Mouse (Mus musculus) left cerebral cortex, adult 9 months (tissue): Measurements from ENCODE around the gene Fam166b.

Source experiments
- DNase-seq, 2 experiments: peaks; one replicate each; pipeline ENCODE4 v3.0.0; 2022; ENCODE audit warnings: low spot score in 2 of 2

Gene Fam166b

DNA sequence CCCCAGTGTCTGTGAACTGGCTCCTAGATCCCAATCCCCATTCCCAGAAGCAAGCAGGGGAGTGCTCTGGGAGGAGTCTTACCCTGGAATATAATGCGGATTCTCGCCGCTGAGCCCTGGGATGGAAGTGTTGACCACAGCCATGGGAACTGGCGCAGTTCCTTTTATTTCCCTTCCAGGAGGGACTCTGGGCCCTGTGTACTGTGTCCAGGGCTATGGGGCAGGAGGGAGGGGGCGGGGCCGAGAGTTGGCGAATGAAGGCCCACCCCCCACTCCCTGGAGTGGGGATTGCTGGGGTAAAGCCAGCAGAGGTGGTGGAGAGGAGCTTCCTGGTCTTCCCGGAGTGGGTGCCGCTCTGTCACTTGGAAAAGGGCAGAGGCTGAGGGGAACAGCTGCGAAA lies at the start of gene Fam166b:
Fam166b (minus strand) TSS at position 189 of the 400 bp plus-strand sequence.
- DNase-seq, result no peak

DNA sequence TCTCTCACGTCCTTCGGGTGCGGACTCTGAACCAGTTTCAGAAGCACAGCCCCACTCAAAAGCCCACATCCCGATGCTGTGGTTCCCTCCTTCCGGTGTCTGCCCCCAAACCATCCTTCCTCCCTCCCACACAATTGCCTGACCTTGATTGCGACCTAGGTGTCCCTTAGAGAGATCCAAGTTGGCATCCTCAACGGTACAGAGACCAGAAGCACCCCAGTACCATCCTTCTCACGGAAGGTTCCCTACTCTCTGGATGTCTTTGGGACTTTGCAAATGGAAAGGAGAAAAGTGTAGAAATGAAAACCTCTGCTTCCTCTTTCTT lies 49.6 kb upstream of the Fam166b start:
- no peak for DNase-seq

DNA sequence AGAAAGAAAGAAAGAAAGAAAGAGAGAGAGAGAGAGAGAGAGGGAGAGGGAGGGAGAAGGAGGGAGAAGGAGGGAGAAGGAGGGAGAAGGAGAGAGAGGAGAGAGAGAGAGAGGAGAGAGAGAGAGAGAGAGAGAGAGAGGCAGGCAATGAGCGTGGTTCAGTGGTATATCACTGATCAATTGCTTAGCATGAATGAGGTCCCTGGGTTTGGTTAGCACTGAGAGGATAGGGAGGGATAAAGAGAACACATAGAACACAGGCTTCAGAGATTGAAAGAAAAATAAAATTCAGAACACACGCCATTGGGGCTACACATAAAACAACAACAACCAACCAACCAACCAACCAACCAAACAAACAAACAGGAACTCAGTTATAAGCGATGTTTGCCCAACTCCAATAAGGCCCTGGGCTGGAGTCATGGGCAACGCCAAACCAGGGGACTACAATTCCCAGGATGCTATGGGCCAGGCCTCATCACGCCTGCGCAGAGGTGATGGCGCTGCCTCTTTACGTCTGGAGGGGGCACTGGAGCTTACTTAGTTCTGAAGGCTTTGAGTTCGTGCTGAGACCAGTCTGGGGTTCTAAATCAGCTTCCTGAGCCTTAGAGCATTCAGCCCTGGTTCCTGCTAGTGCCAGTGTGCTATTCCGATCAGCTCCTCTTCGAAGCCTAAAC lies 49.1 kb upstream of the Fam166b start:
- peak; percentile 62 to 90 for DNase-seq

DNA sequence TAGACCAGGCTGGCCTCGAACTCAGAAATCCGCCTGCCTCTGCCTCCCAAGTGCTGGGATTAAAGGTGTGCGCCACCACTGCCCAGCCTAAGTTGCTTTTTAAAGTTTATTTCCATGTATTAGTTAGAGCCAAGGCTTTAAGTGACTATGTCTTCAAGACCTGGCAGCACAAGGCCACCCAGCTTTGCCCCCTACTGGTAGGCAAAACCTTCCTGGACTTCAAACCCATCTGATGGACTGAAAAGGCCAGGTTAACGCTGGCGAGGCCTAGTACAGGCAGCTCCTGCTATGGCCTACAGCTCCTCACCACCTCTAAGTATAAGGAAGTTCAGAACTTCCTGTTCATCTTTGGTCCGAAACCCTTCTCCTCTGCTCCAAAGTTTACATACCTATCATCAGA lies 47.7 kb upstream of the Fam166b start:
- DNase-seq, result no peak

DNA sequence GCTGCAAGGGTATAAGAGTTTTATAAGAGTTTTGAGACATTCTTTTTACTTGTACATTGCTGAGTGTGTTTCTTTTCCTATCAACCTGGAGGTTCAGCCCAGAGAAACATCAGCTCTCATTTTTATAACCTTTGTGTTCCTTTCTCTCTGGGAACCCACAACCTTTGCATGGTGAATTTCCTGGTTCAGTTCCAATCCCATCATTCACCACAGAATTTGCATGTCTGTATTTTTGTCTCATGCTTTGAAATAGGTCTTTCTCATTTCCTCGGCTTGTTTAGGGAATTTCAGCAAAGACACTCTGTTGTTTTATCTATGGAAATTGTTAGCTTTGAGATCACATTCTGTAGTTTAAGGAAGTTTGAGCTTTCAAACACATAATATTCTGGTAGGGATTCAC lies 44.7 kb upstream of the Fam166b start:
- DNase-seq, result no peak

DNA sequence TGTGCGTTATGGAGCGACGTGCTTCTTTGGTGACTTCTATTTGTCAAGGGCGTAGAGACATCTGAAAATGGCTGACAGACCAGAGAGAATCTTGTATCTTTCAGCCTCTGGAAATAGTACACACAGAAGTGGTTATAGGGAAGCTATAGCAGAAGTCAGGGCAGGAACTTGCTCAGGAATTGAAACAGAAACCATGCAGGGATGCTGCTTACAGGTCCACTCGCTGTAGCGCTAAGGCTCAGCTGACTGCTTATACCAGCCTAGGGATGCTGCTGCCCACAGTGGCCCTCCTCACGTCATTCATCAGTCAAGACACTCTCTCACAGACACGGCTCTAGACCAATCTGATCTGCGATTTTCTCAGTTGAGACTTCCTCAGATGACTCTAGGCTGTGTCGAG lies 41.4 kb upstream of the Fam166b start:
- DNase-seq, result no peak

DNA sequence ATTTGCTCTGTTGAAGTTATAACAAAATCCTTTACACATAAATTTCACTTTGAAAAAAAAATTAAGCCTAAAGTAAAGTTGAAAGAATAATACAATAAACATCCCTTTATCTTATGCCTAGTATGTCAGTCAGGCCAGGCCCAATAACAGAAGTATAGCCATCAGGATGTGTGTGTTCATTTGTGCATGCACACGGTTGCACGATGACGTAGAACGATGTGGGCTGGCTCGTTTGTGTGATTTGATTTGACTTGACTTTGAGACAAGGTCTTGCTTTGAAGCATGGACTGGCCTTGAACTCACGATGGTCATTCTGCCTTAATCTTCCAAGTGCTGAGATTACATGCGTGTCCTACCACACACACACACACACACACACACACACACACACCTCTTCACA lies 37.9 kb upstream of the Fam166b start:
- no peak for DNase-seq

DNA sequence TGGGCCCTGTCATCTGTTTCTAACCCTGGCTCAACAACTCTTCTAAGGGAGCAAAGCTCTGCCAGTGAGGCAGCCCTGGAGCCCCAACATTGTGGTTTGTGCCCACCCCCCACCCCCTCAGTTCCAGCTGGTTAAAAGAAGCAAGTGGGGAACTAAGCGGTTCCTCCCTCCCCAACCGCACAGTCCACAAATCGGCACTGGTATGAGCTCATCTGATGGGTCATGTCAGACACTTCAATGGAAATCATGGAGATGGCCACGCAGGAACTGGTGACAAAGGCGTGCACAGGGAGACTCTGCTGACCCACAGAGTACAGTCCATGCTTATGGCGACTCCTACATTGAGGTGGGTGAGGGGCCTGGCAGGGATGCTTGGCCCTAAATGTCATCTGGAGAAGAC lies 37.0 kb upstream of the Fam166b start:
- DNase-seq, result no peak

DNA sequence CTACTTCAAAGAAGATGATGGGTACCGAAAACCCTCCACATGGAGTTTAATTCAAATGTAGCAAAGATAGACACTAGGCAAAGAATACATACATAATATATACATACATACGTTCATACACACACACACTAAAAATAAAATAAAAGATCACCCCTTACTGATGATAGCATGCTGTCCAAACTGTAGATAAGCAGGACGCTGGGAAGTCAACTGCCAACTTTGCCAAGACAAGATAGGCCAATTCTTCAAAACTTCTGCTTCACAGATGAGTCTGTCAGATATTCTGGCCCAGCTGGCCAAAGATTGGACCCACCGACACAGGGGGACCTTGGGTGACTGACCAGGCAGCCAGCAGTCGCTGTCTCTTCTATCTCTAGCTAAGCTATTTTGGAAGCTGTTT lies 34.2 kb upstream of the Fam166b start:
- no peak for DNase-seq

DNA sequence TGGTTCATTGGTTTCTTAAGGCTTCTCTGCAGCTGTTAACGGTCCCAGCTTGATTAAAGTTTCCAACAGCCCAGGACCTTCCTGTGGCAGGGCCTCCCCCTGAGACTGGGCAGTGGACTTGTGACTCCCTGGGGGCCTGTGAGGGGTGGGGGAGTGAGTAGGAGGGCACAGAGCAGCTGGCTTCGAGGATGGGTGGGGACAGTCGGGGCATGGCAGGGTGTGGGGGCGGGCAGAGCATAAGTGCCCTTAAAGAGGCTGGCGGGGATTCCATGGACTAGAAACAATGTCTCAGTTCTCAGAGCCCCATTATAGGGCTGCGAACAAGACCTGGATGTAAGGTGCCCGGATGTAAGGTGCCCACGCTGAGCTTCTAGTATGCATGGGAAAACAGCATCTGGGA lies 28.2 kb upstream of the Fam166b start:
- no peak for DNase-seq

DNA sequence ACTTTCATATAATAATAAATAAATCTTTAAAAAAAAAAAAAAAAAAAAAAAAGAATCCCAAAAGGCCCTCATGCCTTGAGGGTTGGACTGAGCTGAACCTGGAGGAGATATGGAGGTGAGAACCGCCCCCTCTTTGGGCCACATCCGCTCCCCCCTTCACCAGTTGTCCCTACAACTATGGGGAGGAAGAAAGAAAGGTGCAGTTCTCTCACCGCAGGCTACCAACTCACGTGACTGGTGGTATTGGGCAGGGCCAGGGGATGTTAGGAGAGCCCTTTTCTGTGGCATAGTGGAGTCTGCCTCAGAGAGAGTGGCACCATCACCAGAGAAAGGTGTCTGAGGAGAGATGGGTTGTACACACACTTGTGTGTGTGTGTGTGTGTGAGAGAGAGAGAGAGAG lies 27.5 kb upstream of the Fam166b start:
- no peak for DNase-seq

DNA sequence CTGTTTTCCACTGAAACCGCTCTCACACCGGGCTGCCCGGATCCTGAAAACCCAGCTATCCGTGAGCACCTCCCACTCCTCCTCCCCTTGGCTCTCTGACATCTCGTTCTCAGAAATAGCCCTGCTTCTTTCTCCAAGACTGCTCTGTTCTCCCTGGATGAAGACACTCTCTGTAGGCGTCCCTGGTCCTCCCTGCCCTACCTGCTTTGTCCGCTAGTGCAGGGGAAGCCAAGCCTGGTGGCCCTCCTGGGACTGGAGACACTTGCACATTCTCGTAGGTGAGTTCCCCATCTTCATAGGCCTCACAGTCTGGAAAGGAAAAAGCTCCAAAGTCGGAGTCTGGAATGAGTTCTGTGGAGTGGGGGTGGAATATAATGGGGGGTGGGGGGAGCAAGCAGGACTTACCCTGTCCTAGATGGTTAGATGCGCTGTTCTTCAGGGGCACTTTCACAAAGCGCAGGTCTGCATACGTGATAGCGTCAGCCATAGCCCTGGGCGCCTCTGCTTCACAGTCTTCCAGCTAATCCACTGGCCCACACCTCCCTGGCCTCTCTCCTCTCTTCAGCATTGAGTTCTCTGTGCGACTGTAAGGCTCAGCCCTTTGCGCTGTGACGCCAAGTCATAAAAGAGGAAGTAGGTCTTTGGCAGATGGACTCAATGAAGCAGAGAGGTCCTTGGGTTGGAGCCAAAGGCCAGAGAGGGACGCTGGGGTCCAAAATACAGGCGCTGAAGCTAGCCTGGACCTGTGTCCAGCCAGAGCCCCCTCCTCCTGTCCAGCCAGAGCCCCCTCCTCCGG lies 25.3 kb upstream of the Fam166b start, which contains the start of gene Cd72:
Cd72 (minus strand) TSS at position 588 of the 796 bp plus-strand sequence.
- DNase-seq, result no peak

DNA sequence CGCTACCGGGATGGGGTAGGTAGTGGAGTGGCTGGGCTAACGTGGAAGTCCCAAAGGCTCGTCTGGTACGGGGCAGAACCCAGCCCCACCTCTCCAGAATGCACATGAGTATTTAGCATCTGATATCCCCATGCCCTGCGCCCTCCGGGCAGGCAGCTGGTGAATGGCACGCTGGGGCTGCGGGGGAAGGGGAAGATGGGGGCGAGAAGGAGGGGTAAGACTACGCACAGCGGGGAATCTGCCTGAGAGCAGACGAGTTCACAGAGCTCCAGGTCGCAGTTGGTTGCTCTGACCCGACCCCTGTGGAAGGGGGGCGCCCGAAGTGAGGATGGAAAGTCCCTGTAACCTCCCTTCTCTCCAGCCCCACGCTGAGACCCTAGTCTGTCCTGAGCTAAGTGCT lies 24.5 kb upstream of the Fam166b start:
- DNase-seq, result no peak

DNA sequence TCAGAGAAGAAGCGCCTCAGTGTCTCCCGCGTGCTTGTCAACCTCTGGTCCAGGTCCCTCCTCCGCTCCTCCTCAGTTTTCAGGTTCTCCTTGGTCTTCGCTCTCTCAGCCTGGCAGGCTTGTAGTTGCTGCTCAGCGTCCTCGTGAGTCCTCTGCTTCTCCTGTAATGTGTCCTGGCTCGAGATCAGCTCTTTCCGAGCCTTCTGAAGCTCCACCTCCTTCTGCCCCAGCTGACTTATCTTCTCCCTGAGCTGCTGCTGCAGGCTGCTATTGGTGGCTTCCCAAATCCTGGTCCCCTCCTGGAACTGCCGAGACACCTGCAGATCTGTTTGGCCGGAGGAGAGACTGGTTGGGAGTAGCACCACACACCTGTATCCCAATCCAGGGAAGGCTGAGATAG lies 23.4 kb upstream of the Fam166b start:
- DNase-seq, result no peak

DNA sequence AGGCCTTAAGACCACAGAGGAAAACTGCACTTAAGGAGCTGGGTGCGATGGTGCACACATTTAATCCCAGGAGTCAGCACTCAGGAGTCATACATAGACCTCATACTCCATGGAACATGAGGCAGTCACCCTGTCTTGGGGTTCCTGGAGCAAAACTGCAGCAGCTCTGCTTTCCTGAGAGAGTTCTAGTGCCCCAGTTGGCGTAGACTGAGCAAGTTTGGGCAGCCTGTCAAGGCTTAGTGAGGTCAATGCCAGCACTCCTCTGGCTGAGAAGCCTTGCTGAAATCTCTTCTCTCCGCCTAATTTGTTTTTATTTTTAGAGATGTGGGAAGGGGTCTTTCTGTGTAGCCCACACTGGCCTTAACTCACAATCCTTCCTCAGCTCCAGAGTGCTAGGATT lies 19.6 kb upstream of the Fam166b start:
- no peak for DNase-seq

DNA sequence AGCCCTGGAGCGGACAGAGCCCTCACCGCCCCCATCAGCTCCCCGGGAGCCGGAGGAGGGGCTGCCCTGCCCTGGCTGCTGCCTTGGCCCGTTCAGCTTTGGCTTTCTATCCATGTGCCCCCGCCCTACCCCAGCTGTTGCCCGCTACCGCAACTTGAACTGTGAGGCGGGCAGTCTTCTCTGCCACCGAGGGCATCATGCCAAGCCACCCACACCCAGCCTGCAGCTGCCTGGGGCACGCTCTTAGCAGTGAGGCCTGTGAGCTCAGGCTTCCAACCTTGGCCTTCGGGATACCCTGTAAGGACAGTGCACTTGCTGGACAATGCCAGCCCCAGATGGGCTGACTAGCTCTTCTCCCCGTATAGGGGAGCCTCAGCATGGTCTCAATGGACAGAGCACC lies 18.3 kb upstream of the Fam166b start:
- DNase-seq, result no peak

DNA sequence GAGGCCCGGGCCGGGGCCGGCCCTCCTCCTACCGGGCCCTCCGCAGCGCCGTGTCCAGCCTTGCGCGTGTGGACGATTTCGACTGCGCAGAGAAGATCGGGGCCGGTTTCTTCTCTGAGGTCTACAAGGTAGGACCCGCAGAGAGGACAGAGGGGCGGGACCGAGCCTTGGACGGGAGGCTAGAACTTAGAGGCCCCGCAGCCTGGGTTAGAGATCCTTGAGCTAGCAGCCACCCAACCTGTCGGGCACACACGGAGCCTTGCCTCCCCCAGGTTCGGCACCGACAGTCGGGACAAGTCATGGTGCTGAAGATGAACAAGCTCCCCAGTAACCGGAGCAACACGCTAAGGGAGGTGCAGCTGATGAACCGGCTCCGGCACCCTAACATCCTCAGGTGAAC lies 14.6 kb upstream of the Fam166b start:
- DNase-seq, result no peak

DNA sequence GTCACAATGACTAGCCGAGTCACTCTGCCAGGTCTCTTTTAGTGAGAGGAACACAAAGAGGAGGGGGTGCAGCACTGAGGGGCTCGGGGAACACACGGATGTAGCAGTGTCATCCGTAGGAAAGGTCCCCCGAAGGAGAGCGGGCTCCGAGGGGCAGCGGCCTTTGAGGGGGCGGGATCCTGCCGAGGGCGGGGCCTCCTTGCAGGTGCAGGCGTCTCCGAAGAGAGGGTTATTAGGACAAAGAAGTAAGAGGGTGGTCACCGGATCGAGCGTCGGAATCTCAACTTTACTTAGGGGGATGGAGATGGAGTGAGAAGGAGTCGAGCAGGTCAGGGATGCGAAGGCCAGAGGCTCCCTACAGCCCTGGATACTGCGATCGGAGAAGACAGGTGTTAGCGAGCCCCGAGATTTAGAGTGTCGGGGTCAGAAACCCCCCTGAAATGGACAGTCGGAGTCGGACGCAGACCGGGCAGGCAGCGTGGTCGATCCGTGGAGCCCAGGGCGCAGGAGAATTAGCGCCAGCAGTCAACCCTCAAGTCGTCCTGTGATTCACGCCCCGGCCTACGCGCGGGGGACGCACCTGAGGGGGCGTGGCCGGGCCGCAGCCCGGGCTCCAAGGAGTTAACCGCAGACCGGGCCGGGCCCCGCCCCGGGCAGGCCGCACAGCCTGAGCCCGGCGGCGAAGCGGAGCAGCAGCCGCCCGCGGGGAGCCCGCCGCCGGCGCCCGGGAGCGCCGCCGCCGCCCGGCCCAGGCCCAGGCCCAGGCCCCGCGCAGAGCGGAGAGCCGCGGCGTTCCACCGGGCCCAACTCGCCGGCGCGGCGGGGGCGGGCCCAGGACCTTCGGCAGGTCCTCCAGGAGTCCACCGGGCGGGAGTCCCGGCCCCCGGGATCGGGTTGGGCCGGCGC lies 13.8 kb upstream of the Fam166b start:
- DNase-seq, result peak; percentile 50 to 66

DNA sequence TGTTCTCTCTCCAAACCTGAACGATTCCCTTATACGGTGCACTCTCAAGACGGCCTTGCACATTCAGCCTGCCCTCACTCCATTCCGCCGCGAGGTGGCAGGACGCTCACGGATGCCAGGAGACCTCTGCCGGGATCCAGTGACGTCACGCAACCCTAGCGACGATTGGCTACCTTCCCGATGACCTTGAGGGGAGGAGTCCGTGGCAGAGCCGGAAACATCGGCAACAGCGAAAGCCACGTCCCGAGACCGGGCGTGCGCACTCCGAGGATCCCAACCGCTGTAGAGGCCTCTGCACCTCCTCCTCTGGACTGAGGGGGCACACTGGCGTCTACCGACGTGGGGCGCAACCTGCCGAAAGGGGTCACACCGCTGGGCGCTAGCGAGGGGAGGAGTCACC lies 13.1 kb upstream of the Fam166b start:
- DNase-seq, result peak; percentile 98 to 100

DNA sequence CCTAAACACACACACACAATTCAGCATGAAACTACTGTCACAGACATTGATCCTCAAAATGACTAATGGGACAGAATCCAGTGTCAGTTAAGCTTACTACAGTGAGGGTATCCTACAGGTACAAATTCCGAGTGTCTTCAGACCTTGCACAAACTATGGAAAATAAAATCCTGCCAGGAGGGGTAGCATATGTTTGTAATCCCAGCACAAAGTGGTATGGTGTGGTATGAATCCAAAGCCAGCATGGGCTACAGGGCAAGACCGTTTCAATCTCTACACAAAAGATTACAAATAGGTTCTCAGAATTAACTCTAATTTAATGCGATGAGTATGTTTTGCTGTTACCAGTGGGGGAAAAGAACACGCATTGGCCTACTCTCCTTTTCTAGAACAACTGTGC lies 12.7 kb upstream of the Fam166b start, which contains the start of gene Tesk1:
Tesk1 (plus strand) TSS at position 301 of the 400 bp plus-strand sequence.
- no peak for DNase-seq

DNA sequence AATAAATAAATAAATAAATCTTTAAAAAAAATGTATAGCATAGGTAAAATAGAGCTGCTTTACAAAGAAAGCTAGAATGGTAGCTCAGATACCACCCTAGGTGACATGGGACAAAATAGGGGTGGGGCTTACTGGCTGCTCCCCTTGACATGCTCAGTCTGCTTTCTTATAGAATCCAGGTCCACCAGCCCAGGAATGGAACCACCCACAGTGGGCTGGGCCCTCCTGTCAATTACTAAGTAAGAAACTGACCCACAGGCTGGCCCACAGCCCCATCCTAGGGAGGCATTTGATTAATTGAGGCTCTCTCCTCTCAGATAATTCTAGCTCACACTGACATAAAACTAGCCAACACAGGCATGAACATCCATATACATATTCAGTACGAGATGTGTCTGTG lies 3.9 kb upstream of the Fam166b start:
- DNase-seq, result no peak

DNA sequence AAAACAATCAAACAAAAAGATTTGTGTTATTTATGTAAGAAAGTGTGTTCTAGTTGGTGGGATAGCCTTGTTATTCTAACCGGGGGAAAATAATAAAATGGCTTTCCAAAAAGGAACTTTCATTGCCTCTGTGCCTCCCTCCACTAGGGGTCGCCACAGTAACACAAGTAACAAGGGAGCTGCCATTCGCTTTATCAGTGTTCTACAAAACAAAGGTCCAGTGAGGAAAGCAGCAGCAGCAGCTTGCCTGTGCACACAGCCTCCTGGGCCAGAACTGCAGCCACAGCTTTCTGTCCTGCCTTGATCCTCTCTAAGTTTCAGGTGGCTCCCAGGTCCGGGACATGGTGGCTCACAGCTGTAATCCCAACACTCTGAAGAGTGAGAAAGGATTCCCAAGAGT lies 2.8 kb upstream of the Fam166b start:
- DNase-seq, result peak in 1 of 2 experiments; percentile 85
